Comparison of ENCODE assay signal across 7 mouse cellular contexts in the genomic region with DNA sequence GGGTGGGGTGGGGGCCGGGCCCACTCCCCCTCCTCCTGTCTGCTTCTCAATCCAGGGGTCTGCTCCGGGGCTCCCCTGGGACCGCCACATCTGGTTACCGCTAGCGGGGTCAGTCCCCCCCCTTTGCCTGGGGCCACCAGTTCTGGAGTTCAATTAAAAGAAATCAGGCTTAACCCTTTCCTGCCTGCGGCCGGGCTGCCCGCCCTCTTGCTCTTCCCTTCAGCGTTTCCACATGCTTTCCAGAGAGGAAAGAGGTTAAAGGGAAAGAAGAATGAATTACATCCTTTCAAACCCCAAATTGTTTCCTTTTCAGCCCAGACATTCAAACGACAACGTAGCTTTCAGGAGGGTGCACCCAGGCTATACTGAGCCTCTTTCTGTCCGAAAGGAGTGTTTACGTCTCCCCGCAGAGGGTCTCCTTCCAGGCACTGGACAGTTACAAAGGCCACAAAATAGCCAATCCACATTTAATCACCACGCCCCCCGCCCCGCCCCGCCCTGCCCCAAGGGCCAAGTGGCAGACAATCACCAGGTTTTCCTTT. TPM values are rescaled to one million over a fixed set of nuclear protein-coding genes. Genes with fewer than 3 reads are reported as not detected.
A peak's percentile ranks its signal among the peaks of the same experiment; 100 is the strongest.
DNase-seq lines count a peak whose midpoint lies in the region; ATAC-seq and TF ChIP-seq lines count a peak whose summit lies in the region.

No protein-coding gene starts in this region.

- no peaks in the 10 kb centered on the region for H3K9me3 ChIP-seq in ES-Bruce4 (replicated peaks; ENCODE audit: control insufficient read depth, insufficient read depth, low read length, poor library complexity, severe bottlenecking)
- no peaks in the 10 kb centered on the region; the same call in 1 of the 2 replicates for H3K9me3 ChIP-seq in hindbrain, embryonic 12.5 days (replicated peaks)
- no peaks in the 10 kb centered on the region for H3K9me3 ChIP-seq in liver, embryonic 15.5 days (replicated peaks)

- TF ChIP-seq EP300 in ES-Bruce4 (IDR thresholded peaks at IDR 0.05; ENCODE audit: insufficient read depth, low read depth, low read length) = no peak; the same call in 1 of the 2 replicates

- H3K9ac ChIP-seq in ES-Bruce4 (ENCODE audit: low read depth, poor library complexity, severe bottlenecking) = no peak overlapping the region
- H3K9ac ChIP-seq in hindbrain, embryonic 12.5 days = no peak overlapping the region; the same call in 1 of the 2 replicates
- no peak overlapping the region for H3K9ac ChIP-seq in liver, embryonic 15.5 days

- no peak overlapping the region for H3K27ac ChIP-seq in ES-Bruce4 (ENCODE audit: insufficient read depth, low read length)
- no peak overlapping the region; the same call in 1 of the 2 replicates for H3K27ac ChIP-seq in cortical plate, adult 2 months (ENCODE audit: insufficient read depth, low read length)
- peak overlapping the region; percentile 77 for H3K27ac ChIP-seq in hindbrain, embryonic 12.5 days
- peak overlapping the region; percentile 51; the same call in 1 of the 2 replicates for H3K27ac ChIP-seq in liver, embryonic 15.5 days (replicated peaks)

- no peak for DNase-seq in frontal cortex, adult 2 months (ENCODE audit: extremely low spot score in 1 of 2, low spot score in 1 of 2)
- DNase-seq in frontal cortex, postnatal 25 days (ENCODE audit: low spot score in 2 of 2) = no peak
- no peak for DNase-seq in thymus, postnatal 14 days

- TF ChIP-seq CTCF in ES-Bruce4 (IDR thresholded peaks at IDR 0.05; ENCODE audit: low read depth, low read length) = no peak
- TF ChIP-seq CTCF in cortical plate, adult 2 months (IDR thresholded peaks at IDR 0.05; ENCODE audit: extremely low read depth, insufficient read depth, low read length) = no peak

- ATAC-seq in hindbrain, embryonic 12.5 days (ENCODE audit: low FRiP score) = no peak
- ATAC-seq in liver, embryonic 15.5 days (ENCODE audit: insufficient read depth) = no peak

- peak overlapping the region; percentile 41 for H3K4me3 ChIP-seq in ES-Bruce4 (ENCODE audit: low read depth, low read length)
- peak overlapping the region; percentile 41; the same call in 1 of the 2 replicates for H3K4me3 ChIP-seq in cortical plate, adult 2 months (ENCODE audit: insufficient read depth, low read length)
- peak overlapping the region; percentile 61 for H3K4me3 ChIP-seq in hindbrain, embryonic 12.5 days
- H3K4me3 ChIP-seq in liver, embryonic 15.5 days (replicated peaks) = peak overlapping the region; percentile 62

- peak overlapping the region; percentile 47 for H3K4me2 ChIP-seq in hindbrain, embryonic 12.5 days (replicated peaks)
- peak overlapping the region; percentile 73 for H3K4me2 ChIP-seq in liver, embryonic 15.5 days

- peaks cover 40% of the 10 kb centered on the region for H3K27me3 ChIP-seq in ES-Bruce4 (ENCODE audit: control insufficient read depth, insufficient read depth, low read length, poor library complexity, severe bottlenecking)
- H3K27me3 ChIP-seq in hindbrain, embryonic 12.5 days = peaks cover 99% of the 10 kb centered on the region
- H3K27me3 ChIP-seq in liver, embryonic 15.5 days = peaks cover 93% of the 10 kb centered on the region

- H3K36me3 ChIP-seq in ES-Bruce4 (ENCODE audit: control insufficient read depth, insufficient read depth, low read length, poor library complexity, severe bottlenecking) = no peaks in the 10 kb centered on the region
- no peaks in the 10 kb centered on the region for H3K36me3 ChIP-seq in hindbrain, embryonic 12.5 days
- no peaks in the 10 kb centered on the region for H3K36me3 ChIP-seq in liver, embryonic 15.5 days (replicated peaks)

- peaks cover 1% of the 10 kb centered on the region for H3K4me1 ChIP-seq in ES-Bruce4 (ENCODE audit: control insufficient read depth, insufficient read depth, low read length)
- H3K4me1 ChIP-seq in cortical plate, adult 2 months (ENCODE audit: control insufficient read depth, insufficient read depth, low read length) = no peaks in the 10 kb centered on the region
- peaks cover 53% of the 10 kb centered on the region for H3K4me1 ChIP-seq in hindbrain, embryonic 12.5 days
- H3K4me1 ChIP-seq in liver, embryonic 15.5 days (replicated peaks) = peaks cover 37% of the 10 kb centered on the region

- no peak for TF ChIP-seq POLR2A in ES-Bruce4 (IDR thresholded peaks at IDR 0.05; ENCODE audit: insufficient read depth, low read length)
- TF ChIP-seq POLR2A in cortical plate, adult 2 months (IDR thresholded peaks at IDR 0.05; ENCODE audit: extremely low read depth, insufficient read depth, low read length) = no peak

- WGBS in hindbrain, embryonic 12.5 days = under 1% methylated on average over 18 of the region's 18 CpGs
- WGBS in liver, embryonic 15.5 days (ENCODE audit: insufficient replicate concordance) = under 1% methylated on average over 18 of the region's 18 CpGs

RNA-seq across cellular contexts. Expression of gene Fli1, which starts 0.5 kb away (rescaled TPM):
- not detected in 2 replicates for polyA plus RNA-seq in ES-Bruce4 (2011; ENCODE audit: insufficient read depth, insufficient read length, low read depth, missing spikeins)
- 3.0 and 3.7 TPM in 2 replicates for polyA plus RNA-seq in cortical plate, adult 2 months (2012; rRNA removed)
- polyA plus RNA-seq in hindbrain, embryonic 12.5 days (2016; fragmentation: Nextera tagmentation; extraction: Ambion mirVana) = 24.4 and 26.4 TPM in 2 replicates
- polyA plus RNA-seq in liver, embryonic 15.5 days (2015; fragmentation: Nextera tagmentation; extraction: Ambion mirVana) = 8.1 and 9.1 TPM in 2 replicates
- 3.1 and 4.6 TPM in 2 replicates for polyA plus RNA-seq in frontal cortex, adult 2 months (2012; rRNA removed)

Comparison
In these comparisons a context has a peak if more than half of its experiments do, and no peak if none do; other contexts are left out.
1. H3K27ac ChIP-seq: peak in hindbrain, embryonic 12.5 days (single experiment) and liver, embryonic 15.5 days (single experiment); none in ES-Bruce4 (single experiment) and cortical plate, adult 2 months (single experiment).
2. Peak in every context shown above with its lines, with median percentiles within 50 percentile points of each other: H3K4me3 ChIP-seq.